Mouse (Mus musculus) brain, embryonic 14.5 days (tissue): ENCODE data around the gene Btnl4. TPM values are rescaled to one million over a fixed set of nuclear protein-coding genes. Genes with fewer than 3 reads are reported as not detected.
"Not testable (repeated sequence)": the region's sequence is repeated elsewhere in the genome, so short reads cannot be mapped to it uniquely, and the experiment has no call there.

ENCODE experiments used
- DNase-seq: peaks from one replicate; pipeline ENCODE4 v3.0.0-alpha.2; 2011; ENCODE audit warnings: low read depth
- CTCF ChIP-seq: fragments of 200-500 bp; IDR thresholded peaks from 2 replicates; pipeline ENCODE4 v1.5.1; 2012; ENCODE audit warnings: inconsistent platforms, mild to moderate bottlenecking, moderate library complexity, borderline replicate concordance; ENCODE audit not compliant: insufficient read depth, insufficient read length; ENCODE audit errors: extremely low read depth
- POLR2A ChIP-seq: fragments of 200-500 bp; IDR thresholded peaks from 2 replicates; pipeline ENCODE4 v1.6.1; 2012; ENCODE audit warnings: mild to moderate bottlenecking, inconsistent platforms, borderline replicate concordance; ENCODE audit not compliant: poor library complexity, insufficient read depth, insufficient read length, severe bottlenecking; ENCODE audit errors: extremely low read depth
- polyA plus RNA-seq: library from polyadenylated mRNA; depleted of rRNA; stranded (reverse); fragments of >200 nt; gene quantifications from 2 replicates; pipeline ENCODE4 v1.2.3, GENCODE M21; 2012; rRNA removed

Btnl4 gene
- polyA plus RNA-seq, result not detected in 2 replicates

DNA sequence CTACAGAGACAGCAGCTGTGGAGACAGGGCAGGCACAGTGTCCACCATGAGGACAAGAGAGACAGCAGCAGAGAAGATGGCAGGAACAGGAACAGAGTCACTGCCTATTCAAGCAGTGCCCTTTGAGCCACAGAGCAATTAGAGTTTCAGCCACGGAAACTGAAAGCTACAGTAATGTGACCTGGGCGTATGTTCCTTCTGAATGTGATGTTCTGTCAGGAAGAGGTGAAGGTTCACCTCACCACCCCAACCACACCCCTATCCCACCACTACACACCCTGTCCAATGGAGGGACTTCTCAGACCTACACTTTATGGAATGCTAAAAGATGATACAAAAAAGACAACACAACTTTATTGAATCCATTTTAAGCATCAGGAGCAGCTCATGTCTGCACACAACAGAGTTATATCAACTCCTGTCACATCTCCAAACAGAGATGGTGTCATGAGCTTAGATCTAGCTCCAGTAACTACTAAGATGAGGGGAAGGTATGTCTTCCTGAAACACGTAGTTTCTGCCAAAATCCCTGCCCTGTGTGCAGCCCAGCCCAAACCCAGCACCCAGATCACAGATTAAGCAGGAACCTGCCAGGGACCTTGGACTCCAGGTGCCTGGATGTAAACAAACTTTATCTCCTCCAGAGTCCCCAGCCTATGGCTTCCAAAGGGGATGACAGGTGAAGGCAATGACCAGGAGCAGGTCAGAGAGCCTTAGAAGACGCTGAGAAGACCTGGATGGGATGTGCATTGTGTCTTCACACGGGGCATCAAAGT, at the start of gene Btnl4:
Btnl4 (minus strand) TSS at position 81 of the 776 bp plus-strand sequence.
- not testable (repeated sequence) for DNase-seq

GRCm38 (mm10) chr17:34519001-34519400, 41.9 kb upstream of the Btnl4 start:
- TF ChIP-seq POLR2A (no peak), CTCF (no peak)
- DNase-seq, result no peak

DNA sequence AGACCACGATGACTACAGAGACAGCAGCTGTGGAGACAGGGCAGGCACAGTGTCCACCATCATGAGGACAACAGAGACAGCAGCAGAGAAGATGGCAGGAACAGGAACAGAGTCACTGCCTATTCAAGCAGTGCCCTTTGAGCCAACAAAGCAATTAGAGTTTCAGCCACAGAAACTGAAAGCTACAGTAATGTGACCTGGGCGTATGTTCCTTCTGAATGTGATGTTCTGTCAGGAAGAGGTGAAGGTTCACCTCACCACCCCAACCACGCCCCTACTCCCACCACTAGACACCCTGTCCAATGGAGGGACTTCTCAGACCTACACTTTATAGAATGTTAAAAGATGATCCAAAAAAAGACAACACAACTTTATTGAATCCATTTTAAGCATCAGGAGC, 41.5 kb upstream of the Btnl4 start:
- not testable (repeated sequence) for DNase-seq

- TF ChIP-seq CTCF (no peak), POLR2A (no peak)
- DNase-seq, result no peak
Observed at GRCm38 (mm10) chr17:34517795-34518194, 40.7 kb upstream of the Btnl4 start.

- DNase-seq, result no peak
- TF ChIP-seq CTCF (no peak), POLR2A (no peak)
Observed at GRCm38 (mm10) chr17:34517252-34517651, 40.1 kb upstream of the Btnl4 start, which contains the start of gene Btnl6. Gene Btnl6, minus strand, starts transcription at chr17:34517352.

DNA sequence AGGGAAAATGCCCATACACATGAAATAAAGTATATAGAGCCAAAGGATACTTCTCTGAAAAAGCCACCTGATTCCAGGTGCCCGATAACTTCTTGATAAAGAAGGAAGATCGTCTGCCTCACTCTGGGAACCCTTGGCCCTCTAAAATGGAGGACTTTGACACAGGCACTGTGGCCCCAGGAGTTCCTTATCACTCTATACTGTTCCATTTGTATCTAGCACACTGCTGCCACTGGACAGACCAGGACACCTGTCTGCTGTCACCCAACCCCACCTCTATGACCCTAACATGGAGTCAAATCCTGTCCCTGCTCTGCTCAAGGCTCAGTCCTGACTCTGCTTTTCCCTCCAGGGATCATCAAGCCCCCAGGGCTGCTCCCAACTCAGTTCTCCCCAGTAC, 39.4 kb upstream of the Btnl4 start:
- TF ChIP-seq CTCF (no peak), POLR2A (no peak)
- DNase-seq, result no peak

GRCm38 (mm10) chr17:34511723-34512122, 34.6 kb upstream of the Btnl4 start:
- peak; percentile 4 for DNase-seq

- TF ChIP-seq CTCF, result no peak
- no peak for TF ChIP-seq POLR2A
- DNase-seq, result no peak
Observed at GRCm38 (mm10) chr17:34507591-34507990, 30.5 kb upstream of the Btnl4 start.

DNA sequence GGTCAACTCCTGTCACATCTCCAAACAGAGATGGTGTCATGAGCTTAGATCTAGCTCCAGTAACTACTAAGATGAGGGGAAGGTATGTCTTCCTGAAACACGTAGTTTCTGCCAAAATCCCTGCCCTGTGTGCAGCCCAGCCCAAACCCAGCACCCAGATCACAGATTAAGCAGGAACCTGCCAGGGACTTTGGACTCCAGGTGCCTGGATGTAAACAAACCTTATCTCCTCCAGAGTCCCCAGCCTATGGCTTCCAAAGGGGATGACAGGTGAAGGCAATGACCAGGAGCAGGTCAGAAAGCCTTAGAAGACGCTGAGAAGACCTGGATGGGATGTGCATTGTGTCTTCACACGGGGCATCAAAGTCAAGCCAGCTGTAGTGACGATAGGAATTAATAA, 20.6 kb upstream of the Btnl4 start:
- not testable (repeated sequence) for DNase-seq

DNA sequence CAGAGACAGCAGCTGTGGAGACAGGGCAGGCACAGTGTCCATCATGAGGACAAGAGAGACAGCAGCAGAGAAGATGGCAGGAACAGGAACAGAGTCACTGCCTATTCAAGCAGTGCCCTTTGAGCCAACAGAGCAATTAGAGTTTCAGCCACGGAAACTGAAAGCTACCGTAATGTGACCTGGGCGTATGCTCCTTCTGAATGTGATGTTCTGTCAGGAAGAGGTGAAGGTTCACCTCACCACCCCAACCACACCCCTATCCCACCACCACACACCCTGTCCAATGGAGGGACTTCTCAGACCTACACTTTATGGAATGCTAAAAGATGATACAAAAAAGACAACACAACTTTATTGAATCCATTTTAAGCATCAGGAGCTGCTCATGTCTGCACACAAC, 20.2 kb upstream of the Btnl4 start:
- DNase-seq, result not testable (repeated sequence)

GRCm38 (mm10) chr17:34496539-34496938, 19.4 kb upstream of the Btnl4 start:
- no peak for TF ChIP-seq CTCF
- no peak for TF ChIP-seq POLR2A
- DNase-seq, result no peak

DNA sequence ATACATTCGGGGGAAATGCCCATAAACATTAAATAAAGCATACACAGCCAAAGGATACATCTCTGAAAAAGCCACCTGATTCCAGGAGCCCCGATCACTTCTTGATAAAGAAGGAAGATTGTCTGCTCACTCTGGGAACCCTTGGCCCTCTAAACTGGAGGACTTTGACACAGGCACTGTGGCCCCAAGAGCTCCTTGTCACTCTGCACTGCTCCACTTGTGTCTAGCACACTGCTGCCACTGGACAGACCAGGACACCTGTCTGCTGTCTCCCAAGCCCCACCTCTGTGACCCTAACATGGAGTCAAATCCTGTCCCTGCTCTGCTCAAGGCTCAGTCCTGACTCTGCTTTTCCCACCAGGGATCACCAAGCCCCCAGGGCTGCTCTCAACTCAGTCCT, 18.0 kb upstream of the Btnl4 start:
- DNase-seq, result not testable (repeated sequence)

- no peak for DNase-seq
- no peak for TF ChIP-seq POLR2A
- TF ChIP-seq CTCF, result no peak
Observed at GRCm38 (mm10) chr17:34492796-34493195, 15.7 kb upstream of the Btnl4 start.

DNA sequence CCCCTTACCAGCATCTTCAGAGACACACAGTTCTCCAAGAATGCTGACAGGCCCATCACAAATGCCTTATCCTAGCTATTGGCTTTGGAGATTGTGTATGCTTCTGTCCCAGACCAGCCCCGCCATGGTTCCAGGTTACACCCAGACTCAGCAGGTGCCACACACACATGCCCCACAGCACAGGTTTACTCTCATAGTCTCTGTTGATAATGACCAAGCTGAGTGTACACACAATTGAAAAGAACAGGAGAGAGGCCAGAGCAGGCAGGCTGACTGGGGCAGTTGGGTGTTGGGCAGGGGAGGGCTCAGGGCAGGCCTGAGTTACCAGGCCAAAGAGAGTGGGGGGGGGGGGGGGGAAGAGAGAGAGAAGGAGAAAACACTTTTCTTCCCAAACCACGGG, 691 bp downstream of the Btnl4 start:
- TF ChIP-seq CTCF, result no peak
- TF ChIP-seq POLR2A, result no peak
- DNase-seq, result no peak
